Mouse (Mus musculus) gastrocnemius, postnatal 10 days (tissue): ENCODE results near the gene Ttc9c. TPM values are rescaled to one million over a fixed set of nuclear protein-coding genes. Genes with fewer than 3 reads are reported as not detected.
A peak's percentile ranks its signal among the peaks of the same experiment; 100 is the strongest.
"Not testable (repeated sequence)": the region's sequence is repeated elsewhere in the genome, so short reads cannot be mapped to it uniquely, and the experiment has no call there.

Experiments used
- DNase-seq: peaks from one replicate; pipeline ENCODE4 v3.0.0; 2021; ENCODE audit warnings: mixed read lengths
- long read RNA-seq, 2 experiments: library from polyadenylated mRNA; stranded (forward); transcript quantifications; one replicate each; pipeline ENCODE4 v2.0.0; 2021
- total RNA-seq, 2 experiments: library from RNA; stranded (reverse); gene quantifications; 2 replicates each; pipeline ENCODE4 v1.2.3; 2021

Gene Ttc9c
- total RNA-seq, result 10 to 100 TPM; 11.8 to 15.7 TPM
- long read RNA-seq, experiment 1, transcript Ttc9c-201 (3 exons, 1,585 nt), result major isoform, 7 of 11 reads
- long read RNA-seq, experiment 1, partial matches to known transcripts, result 0 of 11 reads
- long read RNA-seq, experiment 1, other reads (novel, unspliced or antisense), result 0 of 11 reads
- long read RNA-seq, experiment 2, partial matches to known transcripts, result 0 of 7 reads
- long read RNA-seq, experiment 2, other reads (novel, unspliced or antisense), result 1 of 7 reads

DNA sequence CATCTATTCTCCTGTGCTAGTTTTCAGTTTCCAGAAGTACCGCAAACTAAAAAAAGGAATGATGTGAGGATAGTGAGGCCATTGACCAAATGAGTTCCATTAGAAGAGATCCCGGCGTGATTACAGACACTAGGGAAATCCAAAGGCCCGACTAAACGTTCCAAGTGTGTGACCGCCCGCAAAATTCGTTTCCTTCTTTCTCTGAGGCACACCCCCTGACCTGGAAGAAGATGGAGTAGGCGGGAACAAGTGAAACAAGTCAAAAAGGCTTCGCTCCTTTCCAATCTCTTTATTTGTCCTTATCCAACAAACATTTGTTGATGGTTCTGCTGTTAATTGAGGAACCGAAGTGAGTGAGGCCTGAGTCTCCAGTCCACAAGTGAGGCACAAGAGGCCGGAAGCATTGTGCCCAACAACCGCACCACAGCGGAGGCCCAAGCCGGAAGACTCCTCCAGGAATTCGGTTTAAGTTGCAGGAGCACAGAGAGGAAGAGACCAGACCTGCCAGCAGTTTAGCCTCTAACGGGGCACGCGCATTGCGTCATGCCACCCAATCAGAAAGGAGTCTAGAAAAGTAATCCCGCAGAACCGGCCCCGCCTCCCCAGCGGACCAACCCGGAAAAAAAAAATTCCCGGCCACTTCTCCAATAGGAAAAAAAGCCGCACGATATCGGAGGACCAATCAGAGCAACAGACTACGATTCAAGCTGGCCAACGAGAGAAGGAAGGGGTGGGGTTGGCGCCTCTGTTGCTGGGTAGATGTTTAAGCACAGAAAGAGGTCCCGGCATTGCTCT, at the start of gene Ttc9c:
Gene Ttc9c, minus strand, starts transcription at position 533 of the 795 bp plus-strand sequence.
- DNase-seq, result peak; percentile 88

GRCm38 (mm10) chr19:8864265-8864664, 45.1 kb upstream of the Ttc9c start:
- no peak for DNase-seq

GRCm38 (mm10) chr19:8859018-8859417, 39.9 kb upstream of the Ttc9c start:
- no peak for DNase-seq

DNA sequence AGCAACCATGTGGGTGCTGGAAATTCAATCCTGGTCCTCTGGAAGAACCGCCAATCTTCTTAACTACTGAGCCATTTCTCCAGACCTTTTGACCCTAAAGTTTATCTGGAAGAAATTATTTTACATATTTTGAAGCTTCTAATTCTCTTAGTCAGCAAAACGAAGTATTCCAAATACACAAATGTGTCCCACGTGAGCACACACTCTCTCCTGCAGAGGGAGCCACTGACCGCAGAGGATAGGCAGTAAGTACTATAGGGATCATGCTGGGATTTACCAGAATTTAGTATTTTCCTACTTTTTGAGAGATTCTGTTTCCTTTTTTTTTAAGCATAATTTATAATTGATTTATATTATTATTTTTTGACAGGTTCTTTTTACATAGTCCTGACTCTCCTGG, 38.6 kb upstream of the Ttc9c start:
- DNase-seq, result peak; percentile 51

GRCm38 (mm10) chr19:8853117-8853516, 34.0 kb upstream of the Ttc9c start:
- no peak for DNase-seq

DNA sequence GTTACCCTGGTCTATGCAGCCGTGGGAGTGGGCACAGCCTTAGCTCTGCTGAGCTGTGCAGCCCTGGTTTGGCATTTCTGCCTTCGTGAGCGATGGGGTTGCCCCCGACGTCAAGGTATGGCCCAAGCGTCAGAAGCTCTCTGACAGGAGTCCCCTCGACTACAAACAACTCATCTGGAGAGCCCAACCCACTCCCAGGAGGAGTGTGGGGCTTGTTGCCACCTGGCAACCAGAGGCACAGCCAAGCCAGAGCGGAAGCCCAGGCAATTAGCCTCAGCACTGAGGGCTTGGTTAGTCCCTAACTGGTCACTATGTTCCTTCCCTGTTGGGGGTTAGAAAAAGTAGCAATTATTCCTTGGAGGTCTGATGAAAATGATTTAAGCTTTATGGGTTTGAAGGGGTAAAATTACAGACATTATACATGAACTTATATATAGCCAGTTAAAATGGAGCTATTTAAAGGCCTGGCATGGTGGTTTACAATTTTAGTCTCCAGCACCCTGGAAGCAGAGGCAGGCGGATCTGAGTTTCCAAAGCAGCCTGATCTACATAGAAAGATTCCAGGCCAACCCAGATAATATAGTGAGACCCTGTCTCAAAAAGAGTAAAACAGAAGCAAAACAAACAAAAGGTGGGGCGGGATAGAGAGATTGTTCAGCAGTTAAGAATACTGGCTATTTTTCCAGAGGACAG, 33.2 kb upstream of the Ttc9c start:
- peak; percentile 36 for DNase-seq

DNA sequence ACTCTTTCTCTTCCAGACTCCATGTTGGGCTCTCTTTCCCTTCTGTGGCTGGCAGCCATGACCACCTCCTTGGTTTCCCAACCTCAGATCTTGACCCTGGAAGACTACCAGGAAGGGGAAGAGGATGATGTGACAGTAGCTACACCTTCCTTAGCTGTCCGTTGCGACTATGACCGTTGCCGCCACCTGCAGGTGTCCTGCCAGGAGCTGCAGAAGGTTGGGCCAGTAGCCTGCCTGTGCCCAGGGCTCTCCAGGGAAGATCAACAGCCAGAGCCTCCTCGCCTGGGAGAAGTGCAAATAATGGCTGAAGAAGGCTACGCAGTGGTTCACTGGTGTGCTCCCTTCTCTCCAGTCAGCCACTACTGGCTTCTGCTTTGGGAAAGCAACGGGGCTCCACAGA, 32.5 kb upstream of the Ttc9c start:
- DNase-seq, result no peak

DNA sequence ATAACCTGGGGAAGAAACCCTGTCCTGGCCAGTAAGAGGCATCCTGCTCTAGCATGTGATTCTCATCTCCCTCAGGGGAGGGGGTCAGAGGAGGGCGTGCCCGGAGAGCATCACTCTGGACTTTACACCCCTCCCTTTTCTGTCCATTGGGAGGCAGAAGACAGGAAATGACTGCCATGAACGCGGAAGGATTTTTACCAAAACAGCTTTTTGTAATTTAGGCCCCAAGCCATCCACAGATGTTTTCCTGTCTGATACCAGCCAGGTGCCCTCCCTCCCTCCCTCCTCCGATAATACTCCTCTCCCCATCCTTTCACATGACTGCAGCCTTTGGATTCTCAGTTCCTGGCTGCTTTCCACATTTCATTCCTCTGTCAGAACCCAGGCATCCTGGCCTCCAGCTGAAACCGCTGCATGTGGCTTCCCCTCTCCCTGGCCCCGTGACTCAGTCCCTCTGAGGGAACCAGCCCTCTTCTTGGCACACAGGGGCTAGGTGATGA, 31.3 kb upstream of the Ttc9c start, which contains the start of gene Lrrn4cl:
Gene Lrrn4cl, plus strand, starts transcription at position 367 of the 500 bp plus-strand sequence.
- DNase-seq, result peak; percentile 44

- DNase-seq, result no peak
These were observed 29.2 kb upstream of the Ttc9c start for GRCm38 (mm10) chr19:8848356-8848755.

DNA sequence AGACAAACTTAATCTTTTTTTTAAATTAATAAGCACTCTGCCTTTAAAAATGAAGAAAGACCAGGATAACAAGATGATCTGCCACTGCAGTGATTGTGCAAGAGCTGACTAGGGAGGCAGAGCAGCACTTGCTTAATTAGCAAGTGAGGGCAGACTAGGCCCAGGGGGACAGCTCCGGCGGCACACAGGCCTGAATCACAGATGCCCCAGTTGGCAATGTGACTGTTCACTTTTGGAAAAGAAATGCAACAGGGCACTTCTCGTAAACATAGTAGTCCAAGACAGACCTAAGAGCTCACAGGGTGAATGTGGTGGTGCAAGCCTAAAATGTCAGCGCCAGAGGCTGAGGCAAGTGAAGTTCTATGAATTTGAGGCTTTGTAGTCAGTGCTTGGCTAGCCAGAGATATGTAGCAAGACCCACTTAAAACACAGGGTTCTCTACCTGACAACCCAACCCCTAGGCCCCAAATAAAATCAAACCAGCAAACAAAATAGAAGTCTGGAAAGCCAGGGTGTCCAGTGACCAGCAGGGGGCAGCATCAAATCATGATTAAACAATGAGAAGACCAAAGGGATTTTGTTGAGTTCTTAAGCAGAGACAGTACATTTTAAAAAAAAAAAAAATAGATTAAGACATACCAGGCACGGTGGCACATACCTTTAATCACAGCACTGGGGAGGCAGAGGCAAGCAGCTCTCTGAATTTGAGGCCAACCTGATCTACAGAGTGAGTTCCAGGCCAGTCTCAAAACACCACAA, 25.4 kb upstream of the Ttc9c start:
- peak; percentile 86 for DNase-seq

GRCm38 (mm10) chr19:8842961-8843360, 23.8 kb upstream of the Ttc9c start:
- no peak for DNase-seq

- DNase-seq, result no peak
These were observed 21.9 kb upstream of the Ttc9c start for GRCm38 (mm10) chr19:8841012-8841411.

- peak; percentile 64 for DNase-seq
These were observed 21.0 kb upstream of the Ttc9c start for GRCm38 (mm10) chr19:8839908-8840791.

DNA sequence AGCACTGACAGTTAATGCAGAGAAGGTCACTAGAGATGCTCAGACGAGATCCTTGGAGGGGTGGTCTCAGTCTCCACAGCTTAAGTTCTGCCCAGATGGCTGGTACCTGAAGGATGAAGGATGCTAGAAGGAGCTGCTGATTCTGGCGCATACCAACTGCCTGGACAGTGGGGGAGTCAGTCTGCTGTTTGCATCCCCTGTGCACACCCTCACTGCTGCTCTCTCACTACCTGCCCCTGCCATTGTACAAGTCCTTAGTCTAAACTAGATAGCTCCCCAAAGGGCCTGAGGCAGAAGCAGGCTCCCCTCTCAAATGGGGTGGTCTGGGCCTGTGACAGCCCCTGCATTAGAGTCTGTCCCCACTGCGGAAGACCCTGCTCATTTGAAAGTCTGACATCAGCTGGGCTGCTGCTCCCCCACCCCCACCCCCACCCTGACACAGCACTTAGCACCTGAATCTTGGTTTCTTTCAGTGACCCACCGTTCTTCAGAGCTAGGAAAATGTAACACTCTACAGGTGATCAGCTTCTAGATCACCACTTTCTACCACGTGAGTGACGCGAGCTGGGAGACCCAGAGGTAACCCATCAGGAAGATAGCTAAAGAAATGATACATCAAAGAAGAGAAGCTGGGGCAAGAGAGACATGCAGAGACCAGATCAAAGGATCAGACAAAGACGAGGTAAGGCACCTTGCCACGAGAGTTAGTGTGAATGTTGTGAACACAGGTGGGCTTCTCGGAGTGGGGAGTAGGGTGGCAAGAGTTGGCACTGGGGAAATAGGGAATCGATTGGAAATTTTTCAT, 20.2 kb upstream of the Ttc9c start, which contains the start of gene Gng3:
Gene Gng3, minus strand, starts transcription at position 92 of the 805 bp plus-strand sequence.
- no peak for DNase-seq

GRCm38 (mm10) chr19:8838041-8838730, 19.1 kb upstream of the Ttc9c start:
- peak; percentile 39 for DNase-seq

DNA sequence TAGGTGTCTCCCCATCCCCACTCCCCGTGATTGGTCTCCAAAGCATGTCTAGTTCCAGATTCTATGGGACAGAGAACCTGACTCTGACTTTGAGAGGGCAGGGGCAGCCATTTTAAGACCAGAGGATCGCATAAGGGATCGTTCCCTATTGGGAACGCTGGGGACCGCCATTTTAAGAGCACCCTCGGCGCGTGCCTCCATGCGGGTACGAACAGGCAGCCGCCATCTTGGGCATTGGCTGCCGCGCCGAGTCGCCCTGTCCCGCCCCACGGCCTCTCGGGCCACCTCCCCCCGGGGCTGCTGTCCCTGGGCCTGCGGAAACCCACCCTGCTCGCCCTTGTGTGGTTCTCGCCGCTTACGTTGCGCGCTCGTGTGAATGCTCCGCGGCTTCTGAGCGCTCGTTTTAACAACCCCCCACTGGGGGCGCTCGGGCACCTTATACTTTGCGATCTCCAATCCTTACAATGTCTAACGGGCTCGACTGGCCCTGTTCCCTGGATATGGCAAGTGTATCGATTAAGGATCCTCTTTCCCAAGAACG, 18.2 kb upstream of the Ttc9c start, which contains the start of gene Bscl2:
Gene Bscl2, plus strand, starts transcription at position 217 of the 541 bp plus-strand sequence.
- DNase-seq, result peak; percentile 79

DNA sequence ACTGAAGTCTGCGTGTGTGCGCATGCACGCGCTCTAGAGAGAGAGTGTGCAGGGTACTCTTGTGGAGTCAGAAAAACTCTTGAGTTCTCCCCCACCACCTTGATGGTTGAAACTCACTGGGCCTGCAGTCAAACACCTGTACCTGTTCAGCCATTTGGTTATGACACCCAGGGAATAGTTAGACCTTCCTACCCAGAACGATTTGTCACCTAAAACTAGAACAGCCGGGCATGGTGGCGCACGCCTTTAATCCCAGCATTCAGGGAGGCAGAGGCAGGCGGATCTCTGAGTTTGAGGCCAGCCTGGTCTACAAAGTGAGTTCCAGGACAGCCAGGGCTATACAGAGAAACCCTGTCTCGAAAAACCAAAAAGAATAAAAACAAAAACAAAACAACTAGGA, 17.2 kb upstream of the Ttc9c start:
- DNase-seq, result not testable (repeated sequence)

GRCm38 (mm10) chr19:8832971-8833370, 13.8 kb upstream of the Ttc9c start:
- no peak for DNase-seq

- DNase-seq, result no peak
These were observed 12.1 kb upstream of the Ttc9c start for GRCm38 (mm10) chr19:8831262-8831661.
